Mouse (Mus musculus) C2C12 (cell line): ENCODE results near the gene Gria3. TPM values are rescaled to one million over a fixed set of nuclear protein-coding genes. Genes with fewer than 3 reads are reported as not detected.

Source experiments
- H3K27me3 ChIP-seq: one replicate; pipeline ENCODE4 v1.6.1; 2011; ENCODE audit not compliant: control insufficient read depth, insufficient read depth, insufficient read length
- H3K36me3 ChIP-seq: one replicate; pipeline ENCODE4 v1.6.1; 2011; ENCODE audit not compliant: control insufficient read depth, insufficient read depth
- H3K4me3 ChIP-seq: one replicate; pipeline ENCODE4 v1.5.1; 2011; ENCODE audit warnings: mild to moderate bottlenecking, control low read depth; ENCODE audit not compliant: poor library complexity, insufficient read depth, severe bottlenecking
- H3K79me2 ChIP-seq: one replicate; pipeline ENCODE4 v1.6.1; 2011; ENCODE audit not compliant: control insufficient read depth, insufficient read depth
- H3K79me3 ChIP-seq: one replicate; pipeline ENCODE4 v1.6.1; 2011; ENCODE audit warnings: low read depth, control low read depth
- H3ac ChIP-seq: one replicate; pipeline ENCODE3; 2011; ENCODE audit warnings: low read depth; ENCODE audit not compliant: control insufficient read depth, insufficient read length
- CEBPB ChIP-seq: IDR thresholded peaks from one replicate; pipeline ENCODE4 v1.6.1; 2011; ENCODE audit warnings: low read depth, mild to moderate bottlenecking, control low read depth, moderate library complexity
- CTCF ChIP-seq: IDR thresholded peaks from one replicate; pipeline ENCODE4 v1.5.1; 2011; ENCODE audit not compliant: control insufficient read depth, insufficient read depth, insufficient read length
- FOSL1 ChIP-seq: IDR thresholded peaks from one replicate; pipeline ENCODE4 v1.8.0; 2011; ENCODE audit warnings: mild to moderate bottlenecking, low read length; ENCODE audit not compliant: poor library complexity, insufficient read depth, severe bottlenecking
- MAX ChIP-seq: IDR thresholded peaks from one replicate; pipeline ENCODE4 v1.6.1; 2011; ENCODE audit warnings: mild to moderate bottlenecking, control low read depth
- MYOD1 ChIP-seq: IDR thresholded peaks from one replicate; pipeline ENCODE4 v1.6.1; 2011; ENCODE audit warnings: low read depth; ENCODE audit not compliant: control insufficient read depth, insufficient read length
- MYOG ChIP-seq: IDR thresholded peaks from one replicate; pipeline ENCODE4 v1.6.1; 2011; ENCODE audit not compliant: control insufficient read depth, insufficient read length; ENCODE audit errors: extremely low read depth
- USF1 ChIP-seq: IDR thresholded peaks from one replicate; pipeline ENCODE4 v1.6.1; 2011; ENCODE audit warnings: low read depth, mild to moderate bottlenecking, control low read depth, moderate library complexity
- polyA plus RNA-seq: library from polyadenylated mRNA; unstranded; fragments of >200 nt; fragmentation: generic; extraction: Trizol; gene quantifications from one replicate; pipeline ENCODE4 v1.2.1, GENCODE M21; 2012; ENCODE audit warnings: missing spikeins

Gria3 gene
- polyA plus RNA-seq, 1 experiment = not detected

- no peak overlapping the region for H3ac ChIP-seq
- TF ChIP-seq CEBPB = no peak
- TF ChIP-seq MAX = no peak
- no peak for TF ChIP-seq MYOD1
- no peak for TF ChIP-seq USF1
- TF ChIP-seq CTCF = no peak
- TF ChIP-seq FOSL1 = no peak
- H3K79me2 ChIP-seq = no peaks in the 10 kb centered on the region
- H3K27me3 ChIP-seq = no peaks in the 10 kb centered on the region
- no peaks in the 10 kb centered on the region for H3K36me3 ChIP-seq
- no peak overlapping the region for H3K4me3 ChIP-seq
- no peaks in the 10 kb centered on the region for H3K79me3 ChIP-seq
Measured at GRCm38 (mm10) chrX:41435541-41435940, 34.9 kb downstream of the Gria3 start.

GRCm38 (mm10) chrX:41438841-41439240 is 38.2 kb downstream of the Gria3 start:
- no peak for TF ChIP-seq CEBPB
- Histone ChIP-seq H3ac (no peak overlapping the region), H3K36me3 (no peaks in the 10 kb centered on the region), H3K79me3 (no peaks in the 10 kb centered on the region), H3K4me3 (no peak overlapping the region), H3K27me3 (no peaks in the 10 kb centered on the region), H3K79me2 (no peaks in the 10 kb centered on the region)

GRCm38 (mm10) chrX:41448876-41449275 is 48.2 kb downstream of the Gria3 start:
- no peaks in the 10 kb centered on the region for H3K79me3 ChIP-seq
- no peak for TF ChIP-seq USF1
- no peak for TF ChIP-seq CTCF
- no peak for TF ChIP-seq CEBPB
- no peak for TF ChIP-seq MYOG
- TF ChIP-seq FOSL1 = no peak
- no peak for TF ChIP-seq MAX
- TF ChIP-seq MYOD1 = no peak
- H3ac ChIP-seq = no peak overlapping the region
- H3K27me3 ChIP-seq = no peaks in the 10 kb centered on the region
- H3K79me2 ChIP-seq = no peaks in the 10 kb centered on the region
- H3K4me3 ChIP-seq = no peak overlapping the region
- H3K36me3 ChIP-seq = no peaks in the 10 kb centered on the region

- H3K27me3 ChIP-seq = no peaks in the 10 kb centered on the region
- H3K36me3 ChIP-seq = no peaks in the 10 kb centered on the region
- no peak overlapping the region for H3ac ChIP-seq
- no peaks in the 10 kb centered on the region for H3K79me2 ChIP-seq
- no peak overlapping the region for H3K4me3 ChIP-seq
- no peak for TF ChIP-seq USF1
- no peak for TF ChIP-seq MAX
- no peak for TF ChIP-seq FOSL1
- no peak for TF ChIP-seq MYOD1
- no peak for TF ChIP-seq CEBPB
- no peak for TF ChIP-seq MYOG
- no peak for TF ChIP-seq CTCF
- no peaks in the 10 kb centered on the region for H3K79me3 ChIP-seq
Measured at GRCm38 (mm10) chrX:41477486-41477885, 76.8 kb downstream of the Gria3 start.

GRCm38 (mm10) chrX:41496528-41496927 is 95.9 kb downstream of the Gria3 start:
- no peaks in the 10 kb centered on the region for H3K36me3 ChIP-seq
- no peaks in the 10 kb centered on the region for H3K79me3 ChIP-seq
- H3ac ChIP-seq = no peak overlapping the region
- TF ChIP-seq USF1 = no peak
- TF ChIP-seq MYOD1 = no peak
- no peak for TF ChIP-seq CEBPB
- TF ChIP-seq CTCF = no peak
- TF ChIP-seq MYOG = no peak
- no peak for TF ChIP-seq MAX
- no peak for TF ChIP-seq FOSL1
- no peaks in the 10 kb centered on the region for H3K27me3 ChIP-seq
- H3K4me3 ChIP-seq = no peak overlapping the region
- H3K79me2 ChIP-seq = no peaks in the 10 kb centered on the region

GRCm38 (mm10) chrX:41505371-41505770 is 104.7 kb downstream of the Gria3 start:
- H3K27me3 ChIP-seq = no peaks in the 10 kb centered on the region
- H3K79me3 ChIP-seq = no peaks in the 10 kb centered on the region
- H3K4me3 ChIP-seq = no peak overlapping the region
- H3K79me2 ChIP-seq = no peaks in the 10 kb centered on the region
- H3ac ChIP-seq = no peak overlapping the region
- TF ChIP-seq MYOD1 (no peak), CEBPB (no peak), USF1 (no peak), FOSL1 (no peak), CTCF (no peak), MYOG (no peak), MAX (no peak)
- H3K36me3 ChIP-seq = no peaks in the 10 kb centered on the region
